In genomic region chr4:123667260-123667867, GRCm38 (mm10) we compare ENCODE assay signal across 9 mouse cellular contexts. TPM values are rescaled to one million over a fixed set of nuclear protein-coding genes. Genes with fewer than 3 reads are reported as not detected.
DNase-seq lines count a peak whose midpoint lies in the region; ATAC-seq lines count a peak whose summit lies in the region.
"Had no signal": no experiment of that assay in that cellular context is flagged by ENCODE, and none has a peak within 500 bp of the region (broad histone marks: within the 10 kb centered on the region; RNA-seq: fewer than 3 reads in every experiment).

No protein-coding gene starts in this region.

- no peak overlapping the region for H3K4me3 ChIP-seq in hindbrain, embryonic 13.5 days
- H3K4me3 ChIP-seq: stomach, embryonic 15.5 days had no signal

- H3K9me3 ChIP-seq in hindbrain, embryonic 13.5 days: no peaks in the 10 kb centered on the region
- H3K9me3 ChIP-seq: stomach, embryonic 15.5 days had no signal

- DNase-seq in ZHBTc4 (ENCODE audit: low read depth, low spot score): peak; percentile 91
- peak; percentile 90 for DNase-seq in cerebellum, adult 9-10 months
- DNase-seq in left cerebral cortex, adult 11 months (ENCODE audit: low spot score): peak; percentile 81
- DNase-seq in right cerebral cortex, postnatal 14 days: peak; percentile 77

- H3K27me3 ChIP-seq in hindbrain, embryonic 13.5 days: no peaks in the 10 kb centered on the region
- H3K27me3 ChIP-seq: stomach, embryonic 15.5 days had no signal

- peaks cover 63% of the 10 kb centered on the region for H3K4me1 ChIP-seq in hindbrain, embryonic 13.5 days (replicated peaks)

- WGBS in hindbrain, embryonic 13.5 days: 17% methylated on average over 1 of the region's 1 CpGs

- H3K9ac ChIP-seq in hindbrain, embryonic 13.5 days: 0 out of 2 replicates have a peak overlapping the region, but pooled peaks have one; percentile 9
- H3K9ac ChIP-seq: stomach, embryonic 15.5 days had no signal

- H3K27ac ChIP-seq in hindbrain, embryonic 13.5 days: peak overlapping the region; percentile 71

- ATAC-seq in frontal cortex, adult (ENCODE audit: low TSS enrichment): peak; percentile 27; the same call in 1 of the 2 replicates
- no peak for ATAC-seq in hindbrain, embryonic 13.5 days (ENCODE audit: low FRiP score)
- ATAC-seq in megakaryocyte, adult 5-6 weeks (ENCODE audit: poor library complexity, severe bottlenecking): peak; percentile 40; the same call in 1 of the 2 replicates
- ATAC-seq in inflammation-experienced regulatory T-cells, adult 6 months: no peak

- H3K36me3 ChIP-seq in hindbrain, embryonic 13.5 days: peaks cover 9% of the 10 kb centered on the region
- H3K36me3 ChIP-seq: stomach, embryonic 15.5 days had no signal

- no peak overlapping the region for H3K4me2 ChIP-seq in hindbrain, embryonic 13.5 days
- H3K4me2 ChIP-seq: stomach, embryonic 15.5 days had no signal

RNA-seq across cellular contexts. Expression of gene Macf1, which starts 16.8 kb away (rescaled TPM):
- 67.3 and 69.5 TPM in 2 replicates for polyA plus RNA-seq in hindbrain, embryonic 13.5 days (2015; fragmentation: Nextera tagmentation; extraction: Ambion mirVana)
- 130 and 137 TPM in 2 replicates for total RNA-seq in megakaryocyte, adult 5-6 weeks (2015)
- total RNA-seq in megakaryocyte, adult 5-6 weeks (2017): 192 and 219 TPM in 2 replicates
- polyA plus RNA-seq in inflammation-experienced regulatory T-cells, adult 6 months (2017; shearing (Covaris generic)): 100 to 1,000 TPM in 2 of 3 experiments, 10 to 100 TPM in 1; 87.3 to 165 (median 153) TPM

RNA-seq across cellular contexts. Expression of gene Ndufs5, which starts 50.6 kb away (rescaled TPM):
- 438 and 450 TPM in 2 replicates for polyA plus RNA-seq in hindbrain, embryonic 13.5 days (2015; fragmentation: Nextera tagmentation; extraction: Ambion mirVana)
- total RNA-seq in megakaryocyte, adult 5-6 weeks (2015): 109 and 130 TPM in 2 replicates
- total RNA-seq in megakaryocyte, adult 5-6 weeks (2017): 110 and 139 TPM in 2 replicates
- 100 to 1,000 TPM; 125 to 184 (median 133) TPM for polyA plus RNA-seq in inflammation-experienced regulatory T-cells, adult 6 months (2017; shearing (Covaris generic))

Comparison
In these comparisons a context has a peak if more than half of its experiments do, and no peak if none do; other contexts are left out.
1. ATAC-seq: peak in frontal cortex, adult (single experiment) and megakaryocyte, adult 5-6 weeks (single experiment); none in hindbrain, embryonic 13.5 days (single experiment) and inflammation-experienced regulatory T-cells, adult 6 months (single experiment).
2. Peak in every context shown above with its lines, with median percentiles within 50 percentile points of each other: DNase-seq.